10 mouse cellular contexts compared by ENCODE assay signal in the genomic region with DNA sequence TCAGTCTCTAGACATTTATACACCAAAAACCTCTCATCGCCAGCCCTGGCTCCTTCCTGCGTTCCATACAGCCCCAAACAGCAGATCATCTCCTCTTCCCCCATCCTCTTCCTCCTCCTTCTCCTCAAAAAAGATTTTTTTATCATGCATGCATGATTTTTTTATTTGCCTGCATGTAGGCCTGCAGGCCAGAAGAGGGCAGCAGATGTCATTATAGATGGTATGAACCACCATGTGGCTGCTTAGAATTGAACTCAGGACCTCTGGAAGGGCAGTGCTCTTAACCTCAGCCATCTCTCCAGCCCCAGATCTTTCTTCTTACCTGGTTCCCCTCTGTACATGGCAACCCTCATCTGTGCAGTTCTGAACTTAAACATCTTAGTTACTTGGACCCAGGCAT. TPM values are rescaled to one million over a fixed set of nuclear protein-coding genes. Genes with fewer than 3 reads are reported as not detected.
DNase-seq lines count a peak whose midpoint lies in the region; ATAC-seq and TF ChIP-seq lines count a peak whose summit lies in the region.
"Had no signal": no experiment of that assay in that cellular context is flagged by ENCODE, and none has a peak within 500 bp of the region (broad histone marks: within the 10 kb centered on the region; RNA-seq: fewer than 3 reads in every experiment).

No protein-coding gene starts in this region.

- no peak overlapping the region for H3K9ac ChIP-seq in limb, embryonic 14.5 days (ENCODE audit: low read depth, low read length, severe bottlenecking)
- H3K9ac ChIP-seq: hindbrain, embryonic 15.5 days; lung, embryonic 15.5 days had no signal

- TF ChIP-seq CTCF in thymus, adult 2 months (IDR thresholded peaks at IDR 0.05; ENCODE audit: borderline replicate concordance, control insufficient read depth, extremely low read depth, insufficient read depth, low read length, poor library complexity) = no peak

- DNase-seq in limb, embryonic 14.5 days (ENCODE audit: low spot score) = peak; percentile 23
- DNase-seq in limb, embryonic 10.5 days (ENCODE audit: low spot score) = no peak
- DNase-seq in ZHBTc4 (ENCODE audit: low read depth, low spot score) (peak; percentile 66), liver (peak; percentile 37)
- DNase-seq in thymus, adult 2 months = peak; percentile 58
- no peak for DNase-seq in frontal cortex, postnatal 10 days (ENCODE audit: low spot score in 2 of 2)
- no peak for DNase-seq in ovary, postnatal 14 days (ENCODE audit: low spot score)
- DNase-seq: cerebellum, postnatal 36 days had no signal

- H3K4me2 ChIP-seq in limb, embryonic 14.5 days (replicated peaks; ENCODE audit: low read depth, low read length, severe bottlenecking) = no peak overlapping the region
- H3K4me2 ChIP-seq: hindbrain, embryonic 15.5 days; lung, embryonic 15.5 days had no signal

- WGBS in limb, embryonic 14.5 days = 94% methylated on average over 2 of the region's 2 CpGs
- WGBS in limb, embryonic 10.5 days = 92% methylated on average over 2 of the region's 2 CpGs
- WGBS in thymus, adult 2 months = 80% methylated on average over 2 of the region's 2 CpGs

- H3K4me3 ChIP-seq in limb, embryonic 14.5 days (replicated peaks; ENCODE audit: low read length) = no peak overlapping the region
- H3K4me3 ChIP-seq in limb, embryonic 10.5 days = no peak overlapping the region
- H3K4me3 ChIP-seq in thymus, adult 2 months (ENCODE audit: control insufficient read depth, insufficient read depth, low read length) = no peak overlapping the region
- H3K4me3 ChIP-seq: hindbrain, embryonic 15.5 days; lung, embryonic 15.5 days had no signal

- H3K36me3 ChIP-seq in limb, embryonic 14.5 days (ENCODE audit: control insufficient read depth, insufficient read depth, low read length) = peaks cover 44% of the 10 kb centered on the region
- peaks cover 71% of the 10 kb centered on the region for H3K36me3 ChIP-seq in limb, embryonic 10.5 days
- H3K36me3 ChIP-seq in thymus, adult 2 months (ENCODE audit: control insufficient read depth, insufficient read depth, low read length) = no peaks in the 10 kb centered on the region

- H3K27ac ChIP-seq in limb, embryonic 14.5 days (replicated peaks; ENCODE audit: low read depth, low read length) = no peak overlapping the region
- H3K27ac ChIP-seq in limb, embryonic 10.5 days = no peak overlapping the region
- no peak overlapping the region for H3K27ac ChIP-seq in thymus, adult 2 months (ENCODE audit: control insufficient read depth, insufficient read depth, low read length)
- H3K27ac ChIP-seq: lung, embryonic 15.5 days had no signal

- H3K4me1 ChIP-seq in limb, embryonic 14.5 days (ENCODE audit: control insufficient read depth, insufficient read depth, low read length) = peaks cover 7% of the 10 kb centered on the region; the same call in 1 of the 2 replicates
- H3K4me1 ChIP-seq in limb, embryonic 10.5 days = peaks cover 18% of the 10 kb centered on the region
- H3K4me1 ChIP-seq in thymus, adult 2 months (replicated peaks; ENCODE audit: control insufficient read depth, insufficient read depth, low read length) = peaks cover 7% of the 10 kb centered on the region

- H3K9me3 ChIP-seq in limb, embryonic 14.5 days (ENCODE audit: control insufficient read depth, low read length) = no peaks in the 10 kb centered on the region
- H3K9me3 ChIP-seq in limb, embryonic 10.5 days (replicated peaks) = no peaks in the 10 kb centered on the region
- H3K9me3 ChIP-seq: hindbrain, embryonic 15.5 days; lung, embryonic 15.5 days had no signal

- no peak for TF ChIP-seq POLR2A in limb, embryonic 14.5 days (IDR thresholded peaks at IDR 0.05; ENCODE audit: borderline replicate concordance, extremely low read depth, insufficient read depth, insufficient read length)
- no peak for TF ChIP-seq POLR2A in thymus, adult 2 months (IDR thresholded peaks at IDR 0.05; ENCODE audit: control insufficient read depth, extremely low read depth, insufficient read depth, low read length, poor library complexity)

- H3K27me3 ChIP-seq in limb, embryonic 14.5 days (ENCODE audit: control insufficient read depth, insufficient read depth, low read length) = no peaks in the 10 kb centered on the region
- no peaks in the 10 kb centered on the region for H3K27me3 ChIP-seq in limb, embryonic 10.5 days (ENCODE audit: low read depth, poor library complexity, severe bottlenecking)
- H3K27me3 ChIP-seq in thymus, adult 2 months (ENCODE audit: control insufficient read depth, insufficient read depth, low read length) = no peaks in the 10 kb centered on the region
- H3K27me3 ChIP-seq: hindbrain, embryonic 15.5 days; lung, embryonic 15.5 days had no signal

- no peak for ATAC-seq in limb, embryonic 14.5 days (ENCODE audit: low FRiP score, low read depth)

RNA-seq across cellular contexts. Expression of a gene that starts 8.1 kb away (rescaled TPM):
- polyA plus RNA-seq in limb, embryonic 14.5 days (2012; rRNA removed) = 100 and 120 TPM in 2 replicates
- 169 and 177 TPM in 2 replicates for polyA plus RNA-seq in limb, embryonic 14.5 days (2014; fragmentation: Nextera tagmentation; extraction: Ambion mirVana)
- polyA plus RNA-seq in limb, embryonic 10.5 days (2016; fragmentation: Nextera tagmentation; extraction: Ambion mirVana) = 340 and 453 TPM in 2 replicates
- 122 and 125 TPM in 2 replicates for polyA plus RNA-seq in thymus, adult 2 months (2012; rRNA removed)

RNA-seq across cellular contexts. Expression of a gene that starts 8.3 kb away (rescaled TPM):
- polyA plus RNA-seq in limb, embryonic 14.5 days (2012; rRNA removed) = 115 and 161 TPM in 2 replicates
- 66.2 and 71.2 TPM in 2 replicates for polyA plus RNA-seq in limb, embryonic 14.5 days (2014; fragmentation: Nextera tagmentation; extraction: Ambion mirVana)
- 70.6 and 73.6 TPM in 2 replicates for polyA plus RNA-seq in limb, embryonic 10.5 days (2016; fragmentation: Nextera tagmentation; extraction: Ambion mirVana)
- 91.3 and 102 TPM in 2 replicates for polyA plus RNA-seq in thymus, adult 2 months (2012; rRNA removed)

RNA-seq across cellular contexts. Expression of a gene that starts 19.5 kb away (rescaled TPM):
- polyA plus RNA-seq in limb, embryonic 14.5 days (2012; rRNA removed) = 14.9 and 22.2 TPM in 2 replicates
- 15.3 and 18.6 TPM in 2 replicates for polyA plus RNA-seq in limb, embryonic 14.5 days (2014; fragmentation: Nextera tagmentation; extraction: Ambion mirVana)
- polyA plus RNA-seq in limb, embryonic 10.5 days (2016; fragmentation: Nextera tagmentation; extraction: Ambion mirVana) = 27.0 and 29.9 TPM in 2 replicates
- 1,045 and 1,102 TPM in 2 replicates for polyA plus RNA-seq in thymus, adult 2 months (2012; rRNA removed)

RNA-seq across cellular contexts. Expression of a gene that starts 19.6 kb away (rescaled TPM):
- 22.5 and 24.9 TPM in 2 replicates for polyA plus RNA-seq in limb, embryonic 14.5 days (2012; rRNA removed)
- 19.4 and 20.1 TPM in 2 replicates for polyA plus RNA-seq in limb, embryonic 14.5 days (2014; fragmentation: Nextera tagmentation; extraction: Ambion mirVana)
- 74.2 and 74.9 TPM in 2 replicates for polyA plus RNA-seq in limb, embryonic 10.5 days (2016; fragmentation: Nextera tagmentation; extraction: Ambion mirVana)
- polyA plus RNA-seq in thymus, adult 2 months (2012; rRNA removed) = 30.4 and 31.6 TPM in 2 replicates

RNA-seq across cellular contexts. Expression of a gene that starts 21.4 kb away (rescaled TPM):
- 22.2 and 24.3 TPM in 2 replicates for polyA plus RNA-seq in limb, embryonic 14.5 days (2012; rRNA removed)
- 74.7 and 79.3 TPM in 2 replicates for polyA plus RNA-seq in limb, embryonic 14.5 days (2014; fragmentation: Nextera tagmentation; extraction: Ambion mirVana)
- 89.7 and 93.9 TPM in 2 replicates for polyA plus RNA-seq in limb, embryonic 10.5 days (2016; fragmentation: Nextera tagmentation; extraction: Ambion mirVana)
- polyA plus RNA-seq in thymus, adult 2 months (2012; rRNA removed) = 37.2 and 46.3 TPM in 2 replicates

Comparison
In these comparisons a context has a peak if more than half of its experiments do, and no peak if none do; other contexts are left out.
1. DNase-seq: peak in limb, embryonic 14.5 days (single experiment), ZHBTc4 (single experiment), liver (single experiment) and thymus, adult 2 months (single experiment); none in limb, embryonic 10.5 days (single experiment), frontal cortex, postnatal 10 days (0 of 2) and ovary, postnatal 14 days (single experiment).
2. RNA of a gene that starts 19.5 kb away (polyA plus RNA-seq): 1,045 to 1,102 TPM in thymus, adult 2 months; 27.0 to 29.9 TPM in limb, embryonic 10.5 days and 14.9 to 22.2 TPM in limb, embryonic 14.5 days; every median in the first group is over 10 times any median in the second.